Mouse (Mus musculus): ENCODE data around the gene Abcc5.

The Abcc5 gene

DNA sequence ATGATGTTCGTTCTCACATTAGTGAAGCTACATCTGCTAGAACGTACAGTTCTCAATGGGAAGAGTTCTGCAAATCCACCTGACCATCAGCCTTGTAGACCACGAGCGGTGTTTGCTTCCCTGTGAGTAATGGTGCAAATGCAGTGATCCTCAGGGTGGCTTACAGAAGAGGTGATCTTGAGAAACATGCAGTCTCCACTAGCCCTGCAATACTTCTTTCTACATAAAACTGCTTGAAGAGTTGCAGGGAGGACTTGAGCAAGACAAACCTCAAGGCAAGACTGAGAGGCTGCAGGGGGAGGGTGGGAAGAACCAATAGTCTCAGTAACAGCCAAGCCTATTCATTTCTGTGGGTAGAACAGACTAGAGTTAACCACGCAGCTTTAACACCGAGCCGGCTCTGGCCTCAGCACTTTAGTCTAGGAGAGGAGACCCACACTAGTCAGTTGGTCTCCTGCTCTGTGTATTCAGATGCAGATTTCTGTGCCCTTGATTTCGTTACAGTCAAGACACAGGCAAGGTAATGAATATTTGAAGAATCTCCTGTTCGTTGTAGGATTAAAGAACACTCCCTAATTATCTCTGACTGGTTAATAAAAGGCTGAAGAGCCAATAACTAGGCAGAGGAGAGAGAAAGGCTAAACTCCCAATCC is 66.4 kb downstream of the Abcc5 start:
- DNase-seq (ENCODE audit: low read depth, low spot score) = no peak

GRCm38 (mm10) chr16:20357837-20358236 is 68.4 kb downstream of the Abcc5 start:
- no peak for DNase-seq (ENCODE audit: low read depth, low spot score)

DNA sequence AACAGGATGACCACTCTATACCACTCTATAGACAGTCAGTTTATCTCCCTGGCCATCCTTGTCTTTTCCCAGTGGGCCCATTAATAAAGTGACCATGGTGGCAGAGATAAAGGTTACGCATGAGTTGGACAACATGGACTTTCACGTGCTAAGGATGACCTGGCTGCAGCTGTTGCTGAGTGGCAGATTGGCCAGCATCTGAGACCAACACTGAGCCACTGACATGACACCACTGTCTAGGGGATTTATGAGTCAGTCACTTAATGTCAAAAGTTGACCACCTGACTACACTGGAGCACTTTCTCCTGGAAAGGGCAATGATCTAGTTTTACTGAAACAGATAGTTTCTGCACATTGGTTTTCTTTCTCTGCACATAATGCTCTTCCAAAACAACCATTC is 71.4 kb downstream of the Abcc5 start:
- no peak for DNase-seq (ENCODE audit: low read depth, low spot score)

GRCm38 (mm10) chr16:20354011-20354410 is 72.2 kb downstream of the Abcc5 start:
- DNase-seq (ENCODE audit: low read depth, low spot score) = no peak

GRCm38 (mm10) chr16:20345464-20345863 is 80.7 kb downstream of the Abcc5 start:
- DNase-seq (ENCODE audit: low read depth, low spot score) = no peak

GRCm38 (mm10) chr16:20338616-20339015 is 87.6 kb downstream of the Abcc5 start:
- no peak for DNase-seq (ENCODE audit: low read depth, low spot score)

- no peak for DNase-seq (ENCODE audit: low read depth, low spot score)
Measured at GRCm38 (mm10) chr16:20334918-20335317, 91.3 kb downstream of the Abcc5 start.

DNA sequence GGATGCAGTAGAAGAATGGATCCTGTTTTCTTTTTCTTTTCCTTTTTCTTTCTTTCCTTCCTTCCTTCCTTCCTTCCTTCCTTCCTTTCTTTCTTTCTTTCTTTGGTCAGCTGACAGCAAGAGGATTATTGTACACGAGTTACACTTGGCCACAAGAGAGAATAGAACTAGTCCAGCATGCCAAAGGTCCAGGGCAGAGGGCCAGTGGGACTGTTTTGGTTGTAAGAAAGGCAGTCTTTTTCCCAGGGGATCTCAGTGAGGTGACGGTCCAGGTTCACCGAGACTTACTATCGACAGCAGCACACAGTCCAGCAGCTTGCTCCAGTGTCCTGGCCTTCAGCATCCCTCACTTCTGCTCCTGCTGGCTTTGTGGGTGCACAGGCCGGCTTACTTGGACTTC is 97.9 kb downstream of the Abcc5 start:
- no peak for DNase-seq (ENCODE audit: low read depth, low spot score)

DNA sequence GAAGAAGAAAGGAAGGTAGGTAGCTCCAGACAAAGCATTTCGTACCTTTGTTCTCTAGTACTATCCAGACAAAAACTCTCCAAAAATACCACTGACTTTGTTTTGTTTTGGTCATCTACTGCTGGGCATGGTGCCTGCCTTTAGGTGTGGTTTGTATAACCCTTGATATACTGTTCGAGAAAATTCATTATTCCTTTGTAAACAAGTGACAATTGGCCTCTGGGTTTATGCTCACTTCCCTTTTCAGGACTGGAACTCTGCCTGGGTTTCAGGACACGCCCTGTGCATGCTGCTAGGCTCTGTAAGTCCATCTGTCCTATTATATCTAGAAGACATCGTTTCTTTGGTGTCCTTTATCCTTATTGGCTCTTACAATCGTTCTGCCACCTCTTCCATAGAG is 100.9 kb downstream of the Abcc5 start, which contains the start of gene Cyp2ab1:
TSS of gene Cyp2ab1 (minus strand) at position 119 of the 400 bp plus-strand sequence.
- DNase-seq (ENCODE audit: low read depth, low spot score) = no peak

- DNase-seq (ENCODE audit: low read depth, low spot score) = no peak
Measured at GRCm38 (mm10) chr16:20323907-20324306, 102.3 kb downstream of the Abcc5 start.

DNA sequence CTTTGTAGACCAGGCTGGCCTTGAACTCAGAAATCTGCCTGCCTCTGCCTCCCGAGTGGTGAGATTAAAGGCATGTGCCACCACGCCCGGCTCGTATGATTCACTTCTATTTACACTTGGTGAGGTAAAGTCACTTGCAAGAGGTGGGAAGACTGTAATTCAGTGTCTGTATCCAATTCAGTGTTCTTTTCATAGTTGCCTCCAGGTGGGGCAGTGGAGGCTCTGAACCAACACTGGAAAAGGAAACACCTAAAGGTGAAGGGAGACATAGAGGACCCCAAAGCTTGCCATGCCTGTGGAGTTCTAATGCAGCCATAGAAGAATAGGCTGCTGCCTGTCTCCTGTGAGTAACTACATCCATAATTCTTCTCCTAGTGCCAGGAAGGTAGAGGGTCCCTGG is 103.9 kb downstream of the Abcc5 start:
- no peak for DNase-seq (ENCODE audit: low read depth, low spot score)

DNA sequence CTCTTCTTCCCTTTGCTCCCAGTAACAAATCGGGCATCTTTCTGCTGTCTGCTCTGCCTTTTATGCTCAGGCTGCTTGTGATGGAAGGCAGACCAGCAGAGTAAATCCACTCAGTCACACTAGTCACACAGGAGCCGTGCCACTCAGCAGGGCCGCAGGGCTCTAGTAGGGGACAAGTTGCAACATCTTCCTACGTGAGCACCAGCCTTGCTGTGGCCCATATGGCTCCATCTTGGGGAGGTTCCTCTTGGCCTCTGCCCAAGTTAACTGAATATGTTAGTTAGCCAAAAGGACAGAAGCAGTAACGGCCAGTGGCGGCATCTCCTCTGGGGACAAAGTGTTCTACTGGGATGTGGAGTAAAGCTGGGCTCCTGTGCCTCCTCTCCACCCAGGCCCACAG is 109.4 kb downstream of the Abcc5 start:
- DNase-seq (ENCODE audit: low read depth, low spot score) = no peak

DNA sequence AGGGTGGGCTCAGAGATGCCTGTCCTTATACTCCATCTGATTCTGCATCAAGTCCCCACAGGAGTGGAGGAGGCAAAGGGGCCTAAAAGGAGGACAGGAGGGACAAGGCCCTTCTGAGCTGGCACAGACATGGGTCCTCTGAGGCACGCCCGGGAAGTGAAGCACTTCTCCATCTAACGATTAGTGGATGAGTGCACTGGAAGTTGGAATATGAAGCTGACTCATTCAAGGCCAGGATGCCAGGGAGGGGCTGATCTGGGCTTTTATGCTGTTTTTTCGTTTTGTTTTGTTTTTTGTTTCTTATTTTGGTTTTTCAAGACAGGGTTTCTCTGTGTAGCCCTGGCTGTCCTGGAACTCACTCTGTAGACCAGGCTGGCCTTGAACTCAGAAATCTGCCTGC is 110.9 kb downstream of the Abcc5 start:
- no peak for DNase-seq (ENCODE audit: low read depth, low spot score)

DNA sequence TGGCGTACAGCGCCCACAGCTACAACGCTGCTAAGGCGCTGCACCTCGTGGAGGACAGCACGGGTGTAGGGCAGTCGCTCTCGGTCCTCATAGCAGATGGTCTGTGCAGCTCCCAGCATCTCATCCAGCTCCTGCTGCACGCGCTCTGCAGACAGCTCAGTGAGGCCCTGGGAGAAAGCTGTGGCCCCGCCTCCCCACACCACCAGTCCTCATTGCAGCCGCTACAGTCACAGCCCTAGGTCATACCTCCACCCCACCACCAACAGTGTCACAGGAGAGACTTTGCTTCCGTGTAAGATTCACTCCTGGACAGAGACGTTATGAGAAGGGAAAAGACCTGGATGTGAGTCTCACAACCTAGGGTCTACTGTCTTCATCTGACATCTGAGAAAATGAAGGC is 113.9 kb downstream of the Abcc5 start:
- no peak for DNase-seq (ENCODE audit: low read depth, low spot score)

GRCm38 (mm10) chr16:20301770-20302649 is 124.2 kb downstream of the Abcc5 start, which contains the start of gene Parl:
Parl (minus strand) TSS chr16:20302387.
- peak; percentile 92 for DNase-seq (ENCODE audit: low read depth, low spot score)

GRCm38 (mm10) chr16:20300076-20300475 is 126.1 kb downstream of the Abcc5 start:
- no peak for DNase-seq (ENCODE audit: low read depth, low spot score)
